Mouse (Mus musculus): ENCODE results near the gene Gcnt7.

Gene Gcnt7

DNA sequence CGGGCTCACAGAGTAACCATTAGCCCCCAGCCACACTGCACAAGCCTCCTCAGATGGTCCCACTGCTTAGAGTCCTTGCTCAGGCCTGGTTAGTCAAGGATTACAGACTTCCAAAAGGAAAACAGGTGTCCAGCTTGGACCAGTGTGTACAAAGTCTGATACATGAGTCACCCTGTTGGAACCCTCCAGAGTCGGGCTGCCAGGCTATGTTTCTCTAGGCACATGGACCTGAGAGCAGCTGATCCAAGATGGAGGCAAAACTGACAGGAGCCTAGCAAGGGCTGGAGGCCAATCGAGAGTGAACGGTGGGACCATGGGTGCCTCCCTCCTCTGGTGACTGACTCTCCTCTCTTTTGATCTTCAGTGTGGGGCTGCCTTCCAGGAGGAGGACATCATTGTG is 4.4 kb upstream of the Gcnt7 start:
- in situ Hi-C loops (cut with MboI; ENCODE audit: low sequenced_read_pairs): no loop called here

DNA sequence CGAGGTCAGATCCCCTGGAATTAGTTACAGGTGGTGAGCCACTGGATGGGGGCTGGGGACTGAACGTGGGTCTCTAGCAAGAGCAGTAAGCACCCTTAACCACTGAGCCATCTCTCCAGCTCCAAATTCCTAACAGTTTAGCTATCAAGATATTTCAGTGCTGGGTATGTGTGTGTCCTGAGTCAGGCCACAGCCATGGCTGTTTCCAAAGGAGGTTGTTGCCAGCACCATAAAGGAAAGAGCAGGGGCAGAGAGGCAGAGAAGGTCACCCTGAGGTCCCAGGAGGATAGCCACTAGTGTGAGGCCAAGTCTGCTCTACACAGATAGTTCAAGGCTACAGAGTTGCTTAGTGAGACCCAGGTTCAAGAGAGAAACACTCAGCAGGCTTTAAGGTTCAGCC is 2.3 kb upstream of the Gcnt7 start:
- in situ Hi-C loops (cut with MboI; ENCODE audit: low sequenced_read_pairs): no loop called here

DNA sequence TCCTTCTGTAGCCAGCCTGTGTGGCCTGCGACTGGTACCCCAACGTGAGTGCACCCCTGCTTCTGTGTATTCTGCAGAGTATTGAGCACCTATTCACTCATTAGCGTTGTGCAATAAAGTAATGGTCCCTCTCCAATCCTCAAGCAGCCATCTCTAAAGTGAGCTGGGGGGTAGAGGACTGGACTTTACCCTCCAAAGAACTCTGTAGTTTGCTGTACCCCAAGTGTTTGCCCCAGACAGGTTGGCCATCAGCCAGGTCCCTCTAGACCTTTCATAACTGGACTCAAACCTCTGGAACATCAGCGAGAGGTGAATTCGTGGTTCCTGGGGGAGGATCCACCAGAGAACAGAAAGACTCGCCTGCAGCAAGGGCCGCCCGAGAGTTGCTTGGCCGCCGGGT is 5.9 kb downstream of the Gcnt7 start:
- in situ Hi-C loops (cut with MboI; ENCODE audit: low sequenced_read_pairs): no loop called here

DNA sequence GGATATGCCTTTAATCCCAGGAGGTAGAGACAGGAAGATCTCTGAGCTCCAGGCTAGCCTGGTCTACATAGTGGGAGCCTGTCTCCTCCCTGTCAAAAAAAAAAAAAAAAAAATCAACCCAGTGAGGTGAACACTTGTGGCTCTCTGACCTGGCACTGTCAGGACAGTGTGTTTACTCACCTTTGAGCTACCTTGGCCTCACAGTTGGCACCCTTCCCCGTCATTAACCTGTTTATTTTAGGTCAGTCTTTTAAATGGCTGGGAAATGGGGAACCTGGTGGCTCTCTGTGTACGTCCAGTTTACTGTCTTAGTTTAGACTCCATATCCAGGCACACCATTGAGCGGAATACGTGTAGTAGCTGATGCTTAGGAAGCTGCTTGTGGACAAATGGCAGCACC is 6.4 kb downstream of the Gcnt7 start:
- in situ Hi-C loops (cut with MboI; ENCODE audit: low sequenced_read_pairs): no loop called here

DNA sequence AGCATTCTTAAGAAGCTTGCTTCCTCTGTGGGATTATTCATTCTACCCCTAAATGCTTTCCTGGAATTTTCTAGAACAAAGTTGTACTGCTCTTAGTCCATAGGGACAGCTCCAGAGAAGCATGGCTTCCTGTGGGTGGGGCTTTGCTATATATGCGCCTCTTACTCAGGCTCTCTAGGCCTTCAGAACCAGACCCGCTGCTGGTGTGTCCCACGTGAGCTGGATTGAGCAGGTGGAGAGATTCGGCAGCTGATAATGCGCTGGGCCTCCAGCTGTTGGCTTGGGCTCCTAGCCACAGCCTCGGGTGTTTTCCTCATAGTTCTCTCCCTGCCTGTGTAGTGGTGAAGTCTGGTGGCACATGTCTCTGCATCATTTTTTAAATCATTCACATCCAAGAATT is 7.8 kb downstream of the Gcnt7 start:
- in situ Hi-C loops (cut with MboI; ENCODE audit: low sequenced_read_pairs): no loop called here

DNA sequence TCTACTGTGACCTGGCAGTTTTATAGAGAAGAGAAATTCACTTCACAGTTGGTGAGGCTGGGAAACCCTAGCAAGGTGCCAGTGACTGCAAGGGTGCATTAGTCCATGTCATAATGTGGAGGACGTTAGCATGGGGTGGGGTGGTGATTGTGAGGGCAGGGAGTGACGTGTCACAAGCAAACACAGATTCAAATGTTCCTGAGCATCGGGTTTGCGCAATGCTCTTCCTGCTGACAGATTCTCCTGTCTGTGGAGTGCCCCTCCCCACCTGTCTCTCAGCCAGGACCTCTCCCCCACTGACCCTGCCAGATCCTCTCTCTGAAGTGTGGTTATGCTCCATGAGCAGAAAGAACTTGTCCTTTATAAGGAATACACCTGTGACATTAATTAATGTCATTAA is 10.1 kb downstream of the Gcnt7 start:
- in situ Hi-C loops (cut with MboI; ENCODE audit: low sequenced_read_pairs): loop anchor here (10.0 kb wide), 1 partner anchor 74 kb away; the partner anchor contains the start of genes Aurka and Cstf1

DNA sequence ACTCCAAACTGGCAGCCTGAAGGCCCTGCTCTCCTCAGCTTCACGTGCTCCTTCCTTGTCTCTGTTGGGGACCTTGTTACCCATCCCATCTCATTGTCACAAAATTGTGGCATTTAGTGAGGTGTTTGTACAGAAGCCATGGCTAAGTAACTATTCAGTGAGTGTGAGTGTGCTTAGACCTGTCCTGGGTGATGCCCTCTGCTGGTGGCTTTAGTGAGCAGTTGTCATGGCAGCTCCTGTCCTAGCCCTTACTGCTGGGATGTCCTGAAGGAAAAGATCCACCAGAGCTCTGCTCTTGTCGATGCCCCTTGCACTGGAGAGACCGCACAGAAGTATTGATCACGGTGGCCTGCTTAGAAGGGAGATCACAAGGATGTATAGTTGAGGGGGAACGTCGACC is 11.1 kb downstream of the Gcnt7 start:
- in situ Hi-C loops (cut with MboI; ENCODE audit: low sequenced_read_pairs): loop anchor here (10.0 kb wide), 1 partner anchor 73 kb away; the partner anchor contains the start of genes Aurka and Cstf1

DNA sequence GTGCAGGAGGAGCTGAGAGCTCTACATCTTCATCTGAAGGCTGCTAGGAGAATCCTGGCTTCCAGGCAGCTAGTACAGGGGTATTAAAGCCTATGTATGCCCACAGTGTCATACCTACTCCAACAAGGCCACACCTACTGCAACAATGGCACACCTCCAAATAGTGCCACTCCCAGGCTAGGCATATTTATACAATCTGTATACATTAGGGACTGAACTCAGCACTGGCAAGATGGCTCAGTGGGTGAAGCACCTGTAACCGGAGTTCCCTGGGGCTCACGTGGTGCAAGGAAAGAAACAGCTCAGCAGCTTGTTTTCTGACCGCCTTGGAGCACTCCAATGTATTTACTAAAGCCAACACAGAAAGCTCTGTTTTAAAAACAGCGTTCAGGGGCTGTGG is 12.8 kb downstream of the Gcnt7 start:
- in situ Hi-C loops (cut with MboI; ENCODE audit: low sequenced_read_pairs): loop anchor here (10.0 kb wide), 1 partner anchor 71 kb away; the partner anchor contains the start of genes Aurka and Cstf1

DNA sequence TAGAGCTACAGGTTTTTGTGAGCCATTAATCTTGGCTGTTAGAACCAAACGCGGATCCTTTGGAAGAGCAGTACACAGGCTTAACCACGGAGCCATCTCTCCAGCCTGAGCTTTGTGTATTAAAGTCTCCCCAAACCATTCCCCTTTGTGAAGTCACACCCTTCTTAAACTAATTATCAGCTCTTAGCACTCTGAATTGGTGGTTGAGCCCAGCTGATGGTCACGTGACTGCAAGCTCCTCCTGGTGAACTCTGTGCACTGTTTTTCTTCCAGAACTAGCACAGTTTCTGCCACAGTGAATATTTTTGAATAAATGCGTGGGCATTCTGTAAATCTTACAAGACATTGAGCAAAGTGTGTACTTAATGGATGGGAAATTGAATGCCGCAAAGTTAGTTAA is 17.2 kb downstream of the Gcnt7 start:
- in situ Hi-C loops (cut with MboI; ENCODE audit: low sequenced_read_pairs): loop anchor here (10.0 kb wide), 1 partner anchor 66 kb away; the partner anchor contains the start of genes Aurka and Cstf1

DNA sequence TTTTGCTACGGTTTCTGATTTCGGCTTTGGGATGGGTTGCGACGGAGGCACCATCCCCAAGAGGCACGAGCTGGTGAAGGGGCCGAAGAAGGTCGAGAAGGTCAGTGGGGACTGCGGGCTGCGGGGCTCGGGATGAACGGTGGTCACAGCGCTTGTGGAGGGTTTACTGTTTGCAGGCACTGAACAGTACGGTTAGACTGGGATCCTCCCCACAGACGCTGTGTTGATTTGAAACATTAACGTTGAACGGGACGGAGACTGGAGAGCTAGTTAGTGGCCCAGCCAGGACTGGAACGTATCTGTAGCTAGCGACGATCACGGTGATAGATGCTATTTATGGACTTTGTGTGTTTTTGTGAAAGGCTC is 17.8 kb downstream of the Gcnt7 start:
- in situ Hi-C loops (cut with MboI; ENCODE audit: low sequenced_read_pairs): loop anchor here (10.0 kb wide), 1 partner anchor 66 kb away; the partner anchor contains the start of genes Aurka and Cstf1

DNA sequence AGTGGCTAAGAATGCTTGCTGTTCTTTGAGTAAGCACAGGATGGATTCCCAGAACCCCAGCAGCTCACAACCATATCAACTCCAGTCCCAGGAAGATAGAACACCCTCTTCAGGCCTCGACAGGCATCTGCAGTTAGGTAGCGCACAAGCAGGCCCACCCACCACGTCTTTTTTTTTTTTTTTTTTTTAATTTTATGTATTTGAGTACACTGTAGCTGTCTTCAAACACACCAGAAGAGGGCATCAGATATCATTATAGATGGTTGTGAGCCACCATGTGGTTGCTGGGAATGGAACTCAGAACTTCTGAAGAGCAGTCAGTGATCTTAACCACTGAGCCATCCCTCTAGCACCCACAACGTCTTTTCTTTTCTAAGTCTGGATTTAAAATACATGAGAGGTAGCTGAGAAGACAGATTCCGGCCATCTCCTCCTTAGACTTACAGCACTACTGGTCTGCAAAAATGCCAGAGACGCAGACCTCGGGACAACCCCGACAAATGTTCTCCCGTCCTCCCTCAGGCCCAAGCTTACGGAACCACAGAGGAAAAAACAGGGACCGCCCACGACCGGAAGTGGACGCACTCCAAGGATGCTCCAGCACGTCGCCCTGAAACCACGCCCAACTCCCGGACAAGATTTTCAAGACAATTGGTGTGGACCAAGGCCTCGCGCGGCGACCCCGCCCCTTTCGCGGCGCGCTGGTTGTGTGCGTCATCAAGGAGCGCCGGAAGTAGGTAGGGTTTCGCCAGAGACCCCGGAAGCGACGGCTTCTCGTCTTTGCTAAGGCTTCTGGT is 18.4 kb downstream of the Gcnt7 start, which contains the start of gene Rtf2:
Rtf2 (plus strand) TSS at position 714 of the 797 bp plus-strand sequence.
- in situ Hi-C loops (cut with MboI; ENCODE audit: low sequenced_read_pairs): loop anchor here (5.0 to 10.0 kb wide), 2 partner anchors 48 to 65 kb away; partner anchors contain the start of genes Aurka, Cass4 and Cstf1

DNA sequence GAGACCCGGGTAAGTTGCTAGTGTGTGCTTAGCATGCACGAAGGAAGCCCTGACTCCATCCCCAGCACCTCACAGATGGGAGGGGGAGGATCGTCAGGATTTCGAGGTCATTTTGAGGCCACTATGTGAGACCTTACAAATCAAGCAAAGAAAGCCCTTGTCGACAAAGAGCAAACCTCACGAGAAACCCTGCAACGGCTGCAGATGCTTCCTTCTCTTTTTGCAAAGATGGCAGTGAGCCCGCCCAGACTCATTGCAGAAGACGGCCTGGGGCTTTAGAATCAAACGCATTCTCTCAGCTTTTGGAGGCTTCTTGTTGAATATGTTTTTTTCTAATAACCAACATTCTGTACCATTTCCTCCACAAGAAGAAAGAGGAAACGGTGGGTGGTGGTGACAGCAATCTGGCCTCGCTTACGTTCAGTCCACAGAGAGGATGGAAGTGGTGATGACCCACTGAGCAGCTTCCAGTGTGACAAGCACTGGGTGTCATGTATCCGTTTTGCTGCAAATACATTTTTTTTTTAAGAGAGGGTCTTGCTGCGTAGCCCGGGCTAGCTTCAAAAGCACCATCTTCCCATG is 20.9 kb downstream of the Gcnt7 start:
- in situ Hi-C loops (cut with MboI; ENCODE audit: low sequenced_read_pairs): loop anchor here (5.0 kb wide), 1 partner anchor 45 kb away; the partner anchor contains the start of gene Cass4

DNA sequence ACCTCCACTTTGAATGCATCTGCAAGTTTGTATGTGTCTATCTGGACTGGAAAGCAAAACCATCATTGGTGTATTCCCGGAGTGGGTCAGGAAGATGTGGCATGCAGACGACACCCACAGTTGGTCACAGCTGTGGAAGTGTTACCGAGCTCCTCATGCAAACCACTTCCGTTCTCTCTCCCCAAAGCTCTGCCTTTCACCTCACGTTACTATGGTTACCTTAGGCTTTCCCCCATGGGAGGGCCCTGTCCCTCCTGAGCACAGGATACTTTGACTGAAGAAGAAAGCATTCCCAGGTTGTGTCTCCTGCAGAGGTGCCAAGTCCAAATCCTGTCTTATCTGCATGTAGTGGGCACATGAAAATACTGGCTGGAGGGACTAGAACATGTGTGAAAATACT is 24.6 kb downstream of the Gcnt7 start:
- in situ Hi-C loops (cut with MboI; ENCODE audit: low sequenced_read_pairs): no loop called here

DNA sequence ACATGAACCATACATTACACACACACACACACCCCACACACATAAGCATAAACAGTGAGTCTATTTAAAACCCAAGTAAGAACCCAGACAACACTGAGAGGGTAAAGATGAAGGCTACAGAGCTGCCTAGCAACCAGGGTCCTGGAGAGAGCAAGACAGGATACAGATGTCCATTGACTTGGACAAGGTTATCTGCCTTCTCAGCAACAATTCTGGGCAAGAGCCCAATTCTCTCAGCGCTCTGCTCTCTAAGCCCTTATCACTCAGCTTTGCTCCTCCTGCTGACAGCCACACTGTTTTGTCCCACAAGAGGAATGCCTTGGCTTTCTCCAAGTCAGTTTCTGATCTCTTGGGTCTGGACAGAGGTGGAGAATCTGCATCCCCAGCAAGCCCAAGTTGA is 27.8 kb downstream of the Gcnt7 start:
- in situ Hi-C loops (cut with MboI; ENCODE audit: low sequenced_read_pairs): no loop called here

DNA sequence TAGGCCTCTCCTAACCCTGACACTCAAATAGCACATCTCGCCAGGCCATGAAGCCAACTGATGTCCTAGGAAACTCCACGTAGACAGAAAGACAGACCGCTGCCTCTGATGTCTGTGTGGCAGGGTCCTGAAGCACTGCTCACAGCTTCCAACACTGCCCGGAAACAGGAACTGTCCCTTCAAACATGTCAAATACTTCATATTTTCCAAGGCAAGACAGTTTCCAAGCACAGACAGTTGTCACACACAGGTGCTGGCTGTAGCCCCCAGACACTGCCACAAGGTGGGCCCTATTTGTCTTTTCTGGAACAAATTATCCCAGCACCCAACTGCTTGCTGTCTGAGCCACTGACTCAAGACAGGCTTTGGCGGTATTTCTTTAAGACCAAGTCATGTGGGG is 40.2 kb downstream of the Gcnt7 start:
- in situ Hi-C loops (cut with MboI; ENCODE audit: low sequenced_read_pairs): no loop called here

DNA sequence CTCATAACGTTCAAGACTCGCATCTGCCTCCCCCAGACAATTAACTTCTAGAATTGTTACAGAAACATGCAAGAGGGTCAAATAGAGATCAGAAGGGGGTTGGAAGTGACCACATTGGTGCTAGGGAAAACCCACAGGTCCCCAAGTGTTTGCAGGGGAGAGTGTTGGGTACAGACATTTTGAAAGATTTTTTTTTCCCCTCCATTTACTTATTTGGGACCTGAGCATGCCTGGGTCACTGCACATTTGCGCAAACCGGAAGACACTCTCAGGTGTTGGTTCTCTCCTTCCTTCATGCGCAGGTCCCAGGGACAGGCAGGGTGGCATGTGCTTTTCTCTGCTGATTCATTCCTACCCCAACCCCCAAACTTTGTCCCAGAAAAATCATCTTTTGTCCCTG is 41.5 kb downstream of the Gcnt7 start:
- in situ Hi-C loops (cut with MboI; ENCODE audit: low sequenced_read_pairs): no loop called here

DNA sequence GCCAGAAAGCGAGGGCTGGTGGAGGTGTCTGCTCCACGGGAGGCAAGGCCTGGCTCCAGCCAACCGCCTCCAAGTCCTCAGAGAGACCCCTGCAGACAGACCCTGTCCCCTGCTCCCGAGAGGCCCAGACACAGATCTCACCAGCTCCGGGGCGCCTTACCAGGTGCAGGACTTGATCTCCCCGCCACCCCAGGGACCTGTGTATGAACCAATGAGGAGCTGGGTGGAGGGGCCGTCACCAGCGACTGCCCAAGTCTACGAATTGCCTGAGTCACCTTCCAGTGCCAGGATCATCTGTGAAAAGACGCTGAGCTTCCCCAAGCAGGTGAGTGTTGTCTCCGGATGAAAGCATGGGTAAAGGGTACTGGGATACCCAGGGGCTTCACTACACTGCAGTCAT is 42.2 kb downstream of the Gcnt7 start:
- in situ Hi-C loops (cut with MboI; ENCODE audit: low sequenced_read_pairs): no loop called here

DNA sequence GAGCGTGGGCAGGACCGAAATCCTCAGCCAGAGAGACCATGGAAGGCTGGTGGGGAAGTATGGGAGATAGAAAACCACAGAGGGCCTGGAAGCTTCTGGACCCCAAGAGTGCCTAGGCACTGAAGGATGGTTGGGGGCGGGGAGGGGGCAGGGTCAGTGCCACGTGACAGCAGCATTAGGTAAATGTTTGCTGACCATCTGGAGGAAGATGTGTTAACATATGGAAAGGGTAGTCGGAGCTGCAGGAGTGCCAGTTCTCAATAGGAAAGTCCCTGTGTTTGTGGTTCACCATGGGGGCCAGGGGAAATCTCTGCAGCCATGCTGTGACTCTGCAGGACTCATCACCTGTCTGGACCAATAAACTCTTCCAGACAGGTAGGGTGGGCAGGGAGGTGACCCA is 44.5 kb downstream of the Gcnt7 start:
- in situ Hi-C loops (cut with MboI; ENCODE audit: low sequenced_read_pairs): no loop called here

DNA sequence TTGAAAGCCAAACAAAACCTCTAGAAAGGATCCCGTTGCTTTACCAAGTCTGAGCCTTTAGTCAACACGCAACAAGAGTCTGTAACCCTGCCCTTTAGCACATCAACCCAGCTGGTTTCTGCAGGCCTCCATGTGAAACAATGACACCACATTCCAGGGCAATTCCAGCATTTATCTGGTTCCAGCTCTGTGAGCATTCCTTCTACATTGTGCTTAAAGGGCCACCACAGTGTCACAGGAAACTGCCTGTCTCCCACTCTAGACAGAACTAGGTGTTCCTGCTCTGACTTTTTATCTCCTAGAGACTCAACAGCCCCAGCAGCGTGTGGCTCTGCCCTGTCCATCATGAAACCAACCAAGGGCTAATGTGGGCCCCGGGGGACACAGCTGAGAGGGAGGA is 45.1 kb downstream of the Gcnt7 start:
- in situ Hi-C loops (cut with MboI; ENCODE audit: low sequenced_read_pairs): no loop called here

DNA sequence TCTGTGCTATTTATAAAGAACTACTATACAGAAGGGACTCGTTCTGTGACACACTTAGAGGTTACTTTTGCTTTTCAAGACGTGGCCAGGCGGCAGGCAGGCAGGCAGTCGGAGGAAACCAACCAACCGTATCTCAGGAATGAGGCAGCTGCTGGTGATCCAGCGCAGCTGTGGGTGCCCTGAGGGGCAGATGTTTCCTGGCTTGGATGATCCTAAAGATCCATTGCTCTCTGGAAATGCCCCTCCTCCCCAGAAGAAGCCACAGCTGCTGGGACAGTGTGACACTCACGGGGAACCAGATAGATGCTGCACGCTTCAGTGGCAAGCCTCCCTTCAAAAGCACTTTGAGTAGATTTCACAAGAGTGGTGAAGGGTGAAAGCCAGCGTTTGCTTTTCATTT is 45.9 kb downstream of the Gcnt7 start:
- in situ Hi-C loops (cut with MboI; ENCODE audit: low sequenced_read_pairs): no loop called here

DNA sequence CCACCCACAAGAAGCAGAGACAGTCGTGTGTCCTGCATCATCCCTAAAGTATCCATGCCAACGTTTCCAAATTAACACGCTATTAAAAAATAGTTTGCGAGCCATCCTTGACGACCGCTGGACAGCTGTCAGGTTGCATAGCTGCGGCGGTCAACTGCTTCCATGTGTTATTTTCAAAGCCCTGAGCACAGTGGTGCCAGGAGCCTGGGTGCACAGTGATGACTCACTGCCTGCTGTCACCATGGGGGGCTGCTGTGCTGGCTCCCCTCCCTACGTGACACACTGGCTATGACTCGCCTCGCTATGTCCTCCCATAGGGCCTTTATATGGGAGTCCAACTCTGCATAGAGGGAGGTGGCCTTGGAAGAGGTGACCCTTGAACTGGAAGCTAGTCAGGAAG is 47.3 kb downstream of the Gcnt7 start:
- in situ Hi-C loops (cut with MboI; ENCODE audit: low sequenced_read_pairs): no loop called here

DNA sequence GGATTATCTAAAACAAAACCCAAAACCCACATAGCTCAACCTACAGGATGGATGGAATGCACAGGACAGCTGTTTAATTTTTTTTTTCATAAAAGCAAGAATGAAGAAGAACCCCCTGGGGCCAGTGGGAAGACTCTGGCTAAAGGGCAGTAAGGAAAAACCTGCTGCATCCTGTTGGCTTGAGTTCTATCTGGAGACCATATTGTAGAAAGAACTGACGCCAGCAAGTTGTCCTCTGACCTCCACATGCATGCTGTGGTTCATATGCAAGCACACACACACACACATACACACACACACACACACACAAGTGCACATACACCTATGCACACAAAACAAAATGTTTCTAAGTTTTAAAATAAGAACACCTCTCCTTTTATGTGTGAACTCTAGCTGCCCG is 47.7 kb downstream of the Gcnt7 start:
- in situ Hi-C loops (cut with MboI; ENCODE audit: low sequenced_read_pairs): no loop called here
